Mouse (Mus musculus) myocyte (in vitro differentiated cells): ENCODE measurements around the gene Camkmt. TPM values are rescaled to one million over a fixed set of nuclear protein-coding genes. Genes with fewer than 3 reads are reported as not detected.

Experiments used
- H3K27me3 ChIP-seq: one replicate; pipeline ENCODE4 v1.6.1; 2011; ENCODE audit not compliant: control insufficient read depth, insufficient read depth, insufficient read length
- H3K36me3 ChIP-seq: one replicate; pipeline ENCODE4 v1.6.1; 2011; ENCODE audit not compliant: control insufficient read depth, insufficient read depth
- H3K4me2 ChIP-seq: one replicate; pipeline ENCODE4 v1.6.1; 2011; ENCODE audit warnings: low read depth, control low read depth
- H3K4me3 ChIP-seq: one replicate; pipeline ENCODE4 v1.5.1; 2011; ENCODE audit warnings: mild to moderate bottlenecking, control low read depth, moderate library complexity
- H3K79me2 ChIP-seq: one replicate; pipeline ENCODE4 v1.6.1; 2011; ENCODE audit not compliant: control insufficient read depth, insufficient read depth
- H3ac ChIP-seq: one replicate; pipeline ENCODE4 v1.6.1; 2011; ENCODE audit not compliant: control insufficient read depth, insufficient read length
- CEBPB ChIP-seq: IDR thresholded peaks from 2 replicates; pipeline ENCODE4 v1.6.1; 2011; ENCODE audit warnings: mild to moderate bottlenecking, moderate library complexity; ENCODE audit not compliant: poor library complexity, insufficient read depth, severe bottlenecking
- E2F4 ChIP-seq: IDR thresholded peaks from one replicate; pipeline ENCODE4 v1.6.1; 2011; ENCODE audit warnings: mild to moderate bottlenecking, control low read depth, moderate library complexity; ENCODE audit not compliant: insufficient read depth
- MAX ChIP-seq: IDR thresholded peaks from one replicate; pipeline ENCODE4 v1.6.1; 2011; ENCODE audit warnings: low read depth, mild to moderate bottlenecking, control low read depth
- MYOD1 ChIP-seq, 3 experiments: IDR thresholded peaks; one replicate each; pipeline ENCODE4 v1.6.1; 2011; ENCODE audit warnings: control low read depth in 2 of 3, low read depth in 2 of 3, mild to moderate bottlenecking in 2 of 3, moderate library complexity in 1 of 3; ENCODE audit not compliant: insufficient read length in 2 of 3, control insufficient read depth in 1 of 3
- MYOG ChIP-seq, 3 experiments: IDR thresholded peaks; one replicate each; pipeline ENCODE4 v1.6.1; 2011; ENCODE audit warnings: control low read depth in 2 of 3, low read depth in 2 of 3, mild to moderate bottlenecking in 2 of 3; ENCODE audit not compliant: insufficient read length in 2 of 3, control insufficient read depth in 1 of 3, insufficient read depth in 1 of 3
- POLR2A ChIP-seq: IDR thresholded peaks from one replicate; pipeline ENCODE4 v1.6.1; 2011; ENCODE audit warnings: low read depth, mild to moderate bottlenecking, control low read depth, moderate library complexity; ENCODE audit not compliant: insufficient read length
- POLR2AphosphoS2 ChIP-seq: IDR thresholded peaks from one replicate; pipeline ENCODE4 v1.6.1; 2011; ENCODE audit warnings: low read depth, control low read depth; ENCODE audit not compliant: insufficient read length
- REST ChIP-seq: IDR thresholded peaks from one replicate; pipeline ENCODE4 v1.6.1; 2011; ENCODE audit warnings: mild to moderate bottlenecking, control low read depth, moderate library complexity; ENCODE audit not compliant: insufficient read depth, insufficient read length
- SRF ChIP-seq: IDR thresholded peaks from one replicate; pipeline ENCODE4 v1.6.1; 2011; ENCODE audit warnings: low read depth; ENCODE audit not compliant: control insufficient read depth, insufficient read length
- TCF12 ChIP-seq: IDR thresholded peaks from one replicate; pipeline ENCODE4 v1.6.1; 2011; ENCODE audit warnings: mild to moderate bottlenecking, control low read depth; ENCODE audit not compliant: poor library complexity, insufficient read depth, severe bottlenecking
- TCF3 ChIP-seq: IDR thresholded peaks from one replicate; pipeline ENCODE4 v1.6.1; 2011; ENCODE audit warnings: low read depth, control low read depth; ENCODE audit not compliant: insufficient read length
- USF1 ChIP-seq: IDR thresholded peaks from one replicate; pipeline ENCODE4 v1.6.1; 2011; ENCODE audit warnings: low read depth, mild to moderate bottlenecking, control low read depth, moderate library complexity
- polyA plus RNA-seq: library from polyadenylated mRNA; unstranded; fragments of >200 nt; fragmentation: generic; extraction: Trizol; gene quantifications from one replicate; pipeline ENCODE4 v1.2.1, GENCODE M21; 2012; ENCODE audit warnings: missing spikeins

The Camkmt gene
- polyA plus RNA-seq, 1 experiment = 1.4 TPM

- H3K4me2 ChIP-seq = no peak overlapping the region
- no peaks in the 10 kb centered on the region for H3K79me2 ChIP-seq
- H3K27me3 ChIP-seq = no peaks in the 10 kb centered on the region
- H3K4me3 ChIP-seq = no peak overlapping the region
- H3K36me3 ChIP-seq = no peaks in the 10 kb centered on the region
- H3ac ChIP-seq = no peak overlapping the region
- TF ChIP-seq MYOG (IDR thresholded peaks at IDR 0.05; ENCODE audit: control insufficient read depth in 1 of 3, insufficient read depth in 1 of 3, insufficient read length in 2 of 3, low read depth in 2 of 3) = no peak
- no peak for TF ChIP-seq REST
- TF ChIP-seq USF1 = no peak
- no peak for TF ChIP-seq E2F4
- no peak for TF ChIP-seq POLR2AphosphoS2
- TF ChIP-seq POLR2A = no peak
- no peak for TF ChIP-seq TCF12
- TF ChIP-seq TCF3 = no peak
These were observed 218.2 kb downstream of the Camkmt start for GRCm38 (mm10) chr17:85308566-85308965.

GRCm38 (mm10) chr17:85309046-85309445 is 218.7 kb downstream of the Camkmt start:
- TF ChIP-seq POLR2AphosphoS2 = no peak
- no peak for TF ChIP-seq CEBPB
- TF ChIP-seq MYOD1 (IDR thresholded peaks at IDR 0.05; ENCODE audit: control insufficient read depth in 1 of 3, insufficient read length in 2 of 3, low read depth in 2 of 3) = no peak
- TF ChIP-seq MYOG (IDR thresholded peaks at IDR 0.05; ENCODE audit: control insufficient read depth in 1 of 3, insufficient read depth in 1 of 3, insufficient read length in 2 of 3, low read depth in 2 of 3) = no peak
- Histone ChIP-seq H3K79me2 (no peaks in the 10 kb centered on the region), H3K36me3 (no peaks in the 10 kb centered on the region), H3ac (no peak overlapping the region), H3K4me2 (no peak overlapping the region), H3K27me3 (no peaks in the 10 kb centered on the region), H3K4me3 (no peak overlapping the region)

- H3K4me3 ChIP-seq = no peak overlapping the region
- no peak overlapping the region for H3ac ChIP-seq
- no peak for TF ChIP-seq MAX
- no peak for TF ChIP-seq REST
- no peak for TF ChIP-seq POLR2A
- H3K27me3 ChIP-seq = no peaks in the 10 kb centered on the region
- H3K4me2 ChIP-seq = no peak overlapping the region
- no peaks in the 10 kb centered on the region for H3K36me3 ChIP-seq
- H3K79me2 ChIP-seq = no peaks in the 10 kb centered on the region
These were observed 221.0 kb downstream of the Camkmt start for GRCm38 (mm10) chr17:85311348-85311747.

GRCm38 (mm10) chr17:85318401-85318800 is 228.0 kb downstream of the Camkmt start:
- no peaks in the 10 kb centered on the region for H3K27me3 ChIP-seq

GRCm38 (mm10) chr17:85319779-85320300 is 229.5 kb downstream of the Camkmt start:
- TF ChIP-seq TCF3 = no peak
- no peak for TF ChIP-seq MYOG (IDR thresholded peaks at IDR 0.05; ENCODE audit: control insufficient read depth in 1 of 3, insufficient read depth in 1 of 3, insufficient read length in 2 of 3, low read depth in 2 of 3)
- TF ChIP-seq E2F4 = no peak
- no peak for TF ChIP-seq MYOD1 (IDR thresholded peaks at IDR 0.05; ENCODE audit: control insufficient read depth in 1 of 3, insufficient read length in 2 of 3, low read depth in 2 of 3)
- no peak for TF ChIP-seq MAX
- TF ChIP-seq USF1 = no peak
- TF ChIP-seq REST = no peak
- TF ChIP-seq SRF = no peak
- TF ChIP-seq CEBPB = no peak
- no peak for TF ChIP-seq TCF12
- no peak for TF ChIP-seq POLR2A
- TF ChIP-seq POLR2AphosphoS2 = no peak
- Histone ChIP-seq H3K4me3 (no peak overlapping the region), H3K36me3 (no peaks in the 10 kb centered on the region), H3ac (no peak overlapping the region), H3K4me2 (no peak overlapping the region), H3K79me2 (no peaks in the 10 kb centered on the region), H3K27me3 (no peaks in the 10 kb centered on the region)

More at GRCm38 (mm10) chr17:85318401-85318800, 228.0 kb downstream of the Camkmt start:
- H3K79me2 ChIP-seq = no peaks in the 10 kb centered on the region
- no peak overlapping the region for H3K4me3 ChIP-seq
- no peak overlapping the region for H3ac ChIP-seq
- TF ChIP-seq MAX (no peak), E2F4 (no peak), POLR2A (no peak), SRF (no peak), CEBPB (no peak), POLR2AphosphoS2 (no peak), TCF3 (no peak), MYOD1 (IDR thresholded peaks at IDR 0.05; ENCODE audit: control insufficient read depth in 1 of 3, insufficient read length in 2 of 3, low read depth in 2 of 3) (no peak), MYOG (IDR thresholded peaks at IDR 0.05; ENCODE audit: control insufficient read depth in 1 of 3, insufficient read depth in 1 of 3, insufficient read length in 2 of 3, low read depth in 2 of 3) (no peak), USF1 (no peak), REST (no peak)
- H3K36me3 ChIP-seq = no peaks in the 10 kb centered on the region
- H3K4me2 ChIP-seq = no peak overlapping the region
